Mouse (Mus musculus) MEL (cell line): ENCODE measurements around the gene Ano2.

Experiments used
- ELF1 ChIP-seq: IDR thresholded peaks from 2 replicates; pipeline ENCODE4 v1.6.1; 2014; ENCODE audit warnings: low read depth, mild to moderate bottlenecking, inconsistent platforms, low read length, improper control_type of control experiment, moderate library complexity
- ETS1 ChIP-seq: IDR thresholded peaks from 2 replicates; pipeline ENCODE4 v1.6.1; 2012; ENCODE audit warnings: low read depth, mild to moderate bottlenecking, inconsistent platforms, low read length, improper control_type of control experiment, moderate library complexity
- HCFC1 ChIP-seq: IDR thresholded peaks from 2 replicates; pipeline ENCODE4 v1.6.1; 2012; ENCODE audit warnings: low read depth, mild to moderate bottlenecking, inconsistent platforms, low read length, improper control_type of control experiment, moderate library complexity
- MAFK ChIP-seq: IDR thresholded peaks from 2 replicates; pipeline ENCODE4 v1.6.1; 2011; ENCODE audit warnings: low read depth, mild to moderate bottlenecking, low read length, improper control_type of control experiment, borderline replicate concordance

DNA sequence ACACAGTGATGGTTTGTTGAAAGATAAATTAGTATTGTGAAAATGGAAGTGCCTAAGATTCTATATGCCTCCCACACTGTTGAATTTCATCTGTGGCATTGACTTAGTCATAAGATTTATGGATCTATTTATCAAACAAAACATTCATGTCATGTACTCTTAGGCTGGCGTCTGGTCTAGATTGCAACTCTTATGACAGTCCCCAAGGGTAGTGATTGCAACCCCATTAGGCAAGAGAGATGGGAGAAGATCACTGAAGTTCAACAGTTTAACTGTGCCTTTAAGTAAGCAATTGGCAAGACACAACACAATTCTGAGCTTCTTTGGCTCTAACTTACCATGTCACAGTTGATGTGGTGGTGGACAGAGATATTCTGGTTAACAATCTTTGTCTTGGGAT lies 36.8 kb upstream of the Ano2 start:
- no peak for TF ChIP-seq ELF1
- no peak for TF ChIP-seq ETS1
- TF ChIP-seq HCFC1: no peak
- no peak for TF ChIP-seq MAFK
